Mouse (Mus musculus): Measurements from ENCODE around the gene Plcb3.

DNA sequence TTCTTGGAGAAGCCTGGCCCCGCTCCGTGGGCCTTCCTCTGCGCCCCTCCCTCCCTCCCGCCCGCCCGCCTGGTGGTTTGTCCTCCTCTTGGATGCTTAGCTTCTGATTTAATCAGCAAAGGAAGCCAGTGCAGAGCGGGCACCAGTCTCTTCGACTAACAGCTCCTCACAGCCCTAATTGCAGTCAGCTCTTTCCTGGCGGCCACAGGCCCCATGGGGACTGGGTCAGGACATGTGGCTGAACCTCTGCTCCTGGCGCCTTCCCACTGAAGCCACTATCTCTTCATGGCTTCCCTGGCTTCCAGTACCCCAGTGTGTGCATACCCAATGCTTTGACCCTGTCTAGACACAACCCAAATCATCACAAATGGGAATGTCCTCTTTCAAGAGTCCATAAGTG lies 19.8 kb downstream of the Plcb3 start:
- TF ChIP-seq POLR2A (IDR thresholded peaks at IDR 0.05; ENCODE audit: borderline replicate concordance, low read depth, low read length) (no peak), CTCF (IDR thresholded peaks at IDR 0.05; ENCODE audit: low read depth, low read length) (no peak)
